ENCODE assay signal across 8 mouse cellular contexts in the genomic region with DNA sequence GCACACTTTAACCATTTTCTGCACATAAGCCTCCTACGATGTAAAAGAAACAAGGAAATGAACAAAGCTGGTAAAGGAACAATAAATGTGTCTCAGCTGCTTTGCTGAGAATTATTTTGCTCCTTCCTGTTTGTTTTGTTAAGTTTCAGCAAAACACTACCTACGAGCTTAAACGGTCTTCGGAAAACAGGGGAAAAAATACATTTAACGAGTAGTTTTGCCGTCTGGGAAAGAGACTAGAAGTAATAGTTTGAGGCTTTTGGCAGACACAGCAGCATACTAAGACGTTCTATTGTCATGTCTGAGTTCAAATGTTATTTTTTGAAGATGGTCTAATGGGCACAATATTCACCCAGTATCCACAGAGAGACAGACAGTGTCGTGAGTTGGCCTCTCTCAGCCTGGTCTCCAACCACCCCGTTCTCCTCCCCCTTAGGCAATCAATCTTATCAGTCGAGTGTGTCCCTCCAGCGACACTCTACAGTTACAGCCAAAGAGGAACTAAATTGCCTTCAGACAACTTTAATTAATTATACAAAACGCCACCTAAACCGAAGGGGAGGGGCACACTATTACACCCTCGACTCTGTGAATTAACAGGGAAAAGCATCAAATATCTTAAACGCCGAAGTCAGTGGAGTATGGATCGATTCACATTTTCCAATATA. TPM values are rescaled to one million over a fixed set of nuclear protein-coding genes. Genes with fewer than 3 reads are reported as not detected.
A peak's percentile ranks its signal among the peaks of the same experiment; 100 is the strongest.
DNase-seq lines count a peak whose midpoint lies in the region; ATAC-seq lines count a peak whose summit lies in the region.

No protein-coding gene starts in this region.

- peak; percentile 22 for DNase-seq in adrenal gland, postnatal 14 days
- DNase-seq in adrenal gland, adult 8-10 months: no peak
- DNase-seq in embryo, embryonic 10 days (ENCODE audit: low spot score): peak; percentile 29
- DNase-seq in frontal cortex, adult 2 months (ENCODE audit: extremely low spot score in 1 of 2, low spot score in 1 of 2): no peak
- DNase-seq in layer of hippocampus, postnatal 14 days (ENCODE audit: low spot score in 2 of 2): no peak

- WGBS in macrophage (ENCODE audit: missing documents): 12% methylated on average over 17 of the region's 17 CpGs

- peaks cover 60% of the 10 kb centered on the region for H3K79me2 ChIP-seq in macrophage (ENCODE audit: inconsistent target)

- peak overlapping the region; percentile 93 for H3K4me3 ChIP-seq in macrophage (ENCODE audit: inconsistent target)

- H3K36me3 ChIP-seq in macrophage (ENCODE audit: inconsistent target): peaks cover 33% of the 10 kb centered on the region

- peak overlapping the region; percentile 90 for H3K27ac ChIP-seq in macrophage

- ATAC-seq in hematopoietic stem cell, adult 5-6 weeks (replicated peaks in 1 of 2; ENCODE audit: insufficient read depth in 1 of 2, low FRiP score in 2 of 2, low TSS enrichment in 1 of 2, low read depth in 1 of 2, poor library complexity in 2 of 2, severe bottlenecking in 2 of 2): peak; percentile 30 to 48; a peak in 3 of 4 replicates
- no peak for ATAC-seq in monocyte, adult 5-6 weeks (replicated peaks; ENCODE audit: insufficient number of reproducible peaks, low FRiP score, low TSS enrichment, poor library complexity, severe bottlenecking)

RNA-seq across cellular contexts. Expression of a gene that starts 1.8 kb away (rescaled TPM):
- total RNA-seq in adrenal gland, postnatal 14 days (2021): 9.7 and 14.9 TPM in 2 replicates
- total RNA-seq in adrenal gland, adult 8-10 months (2022): 10 to 100 TPM in 1 of 4 experiments, 1 to 10 TPM in 3; 5.7 to 12.5 (median 7.9) TPM
- total RNA-seq in hematopoietic stem cell, adult 5-6 weeks (2017): 12.7 and 15.3 TPM in 2 replicates
- 100 to 1,000 TPM in 1 of 26 experiments, 10 to 100 TPM in 24, 1 to 10 TPM in 1; 8.2 to 102 (median 46.3) TPM for total RNA-seq in macrophage (2018; cell fraction: chromatin; rRNA removed)
- 10 to 100 TPM; 19.0 to 88.8 (median 58.9) TPM for total RNA-seq in macrophage (2018; cell fraction: cytosol; rRNA removed)
- 100 to 1,000 TPM in 8 of 26 experiments, 10 to 100 TPM in 18; 22.0 to 198 (median 84.5) TPM for total RNA-seq in macrophage (2018; cell fraction: nucleus; rRNA removed)
- polyA plus RNA-seq in macrophage (2018): 25.1 to 55.2 TPM (median 48.6 TPM) in 3 replicates
- 2.1 and 2.2 TPM in 2 replicates for polyA plus RNA-seq in frontal cortex, adult 2 months (2012; rRNA removed)
- 62.1 to 71.7 TPM (median 68.4 TPM) in 3 replicates for total RNA-seq in monocyte, adult 5-6 weeks (2017)
- total RNA-seq in layer of hippocampus, postnatal 14 days (2021): 1 to 10 TPM; 2.6 to 3.6 TPM

RNA-seq across cellular contexts. Expression of a gene that starts 12.8 kb away (rescaled TPM):
- total RNA-seq in adrenal gland, postnatal 14 days (2021): not detected in 2 replicates
- not detected for total RNA-seq in adrenal gland, adult 8-10 months (2022)
- total RNA-seq in hematopoietic stem cell, adult 5-6 weeks (2017): not detected in 2 replicates
- not detected for total RNA-seq in macrophage (2018; cell fraction: chromatin; rRNA removed)
- not detected for total RNA-seq in macrophage (2018; cell fraction: cytosol; rRNA removed)
- total RNA-seq in macrophage (2018; cell fraction: nucleus; rRNA removed): not detected
- polyA plus RNA-seq in macrophage (2018): not detected in 3 replicates
- polyA plus RNA-seq in frontal cortex, adult 2 months (2012; rRNA removed): not detected in 2 replicates
- total RNA-seq in monocyte, adult 5-6 weeks (2017): not detected in 3 replicates
- total RNA-seq in layer of hippocampus, postnatal 14 days (2021): not detected

Comparison
In these comparisons a context has a peak if more than half of its experiments do, and no peak if none do; other contexts are left out.
1. DNase-seq: peak in adrenal gland, postnatal 14 days (single experiment) and embryo, embryonic 10 days (single experiment); none in adrenal gland, adult 8-10 months (single experiment), frontal cortex, adult 2 months (0 of 2) and layer of hippocampus, postnatal 14 days (0 of 2).